Mouse (Mus musculus): Measurements from ENCODE around the gene Ralb.

Gene Ralb

DNA sequence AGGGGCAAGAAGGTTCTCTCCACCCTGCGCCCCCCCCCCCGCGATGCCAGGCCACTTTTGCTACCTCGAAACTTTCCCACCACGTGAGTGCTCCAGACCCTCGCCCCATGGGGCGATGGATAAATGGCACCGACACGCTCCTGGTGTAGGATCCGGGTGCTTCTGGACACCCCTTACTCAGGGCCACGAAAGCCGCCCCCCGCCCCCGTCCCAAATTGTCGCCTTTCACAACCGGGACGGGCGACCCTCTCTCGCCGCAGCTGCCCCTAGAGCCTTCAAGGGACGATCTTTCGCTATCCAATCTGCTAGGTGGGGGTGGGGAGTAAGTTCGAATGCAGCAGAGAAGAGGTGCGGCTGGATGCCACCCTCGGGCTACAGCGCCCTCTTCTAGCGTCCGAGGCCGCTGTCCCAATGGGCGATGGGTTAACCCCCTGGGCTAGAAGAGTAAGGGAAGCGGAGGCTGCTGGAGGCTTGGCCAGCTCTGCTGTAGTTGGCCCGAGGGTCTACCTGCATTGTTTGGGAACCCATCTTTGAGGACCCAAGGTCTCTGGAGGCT, 82.1 kb downstream of the Ralb start:
- Histone ChIP-seq H3K36me3 (ENCODE audit: control insufficient read depth, insufficient read depth, low read length, poor library complexity, severe bottlenecking) (no peaks in the 10 kb centered on the region), H3K27me3 (ENCODE audit: control insufficient read depth, insufficient read depth, low read length, poor library complexity, severe bottlenecking) (no peaks in the 10 kb centered on the region)
- DNase-seq (ENCODE audit: low read depth, low spot score), result no peak

DNA sequence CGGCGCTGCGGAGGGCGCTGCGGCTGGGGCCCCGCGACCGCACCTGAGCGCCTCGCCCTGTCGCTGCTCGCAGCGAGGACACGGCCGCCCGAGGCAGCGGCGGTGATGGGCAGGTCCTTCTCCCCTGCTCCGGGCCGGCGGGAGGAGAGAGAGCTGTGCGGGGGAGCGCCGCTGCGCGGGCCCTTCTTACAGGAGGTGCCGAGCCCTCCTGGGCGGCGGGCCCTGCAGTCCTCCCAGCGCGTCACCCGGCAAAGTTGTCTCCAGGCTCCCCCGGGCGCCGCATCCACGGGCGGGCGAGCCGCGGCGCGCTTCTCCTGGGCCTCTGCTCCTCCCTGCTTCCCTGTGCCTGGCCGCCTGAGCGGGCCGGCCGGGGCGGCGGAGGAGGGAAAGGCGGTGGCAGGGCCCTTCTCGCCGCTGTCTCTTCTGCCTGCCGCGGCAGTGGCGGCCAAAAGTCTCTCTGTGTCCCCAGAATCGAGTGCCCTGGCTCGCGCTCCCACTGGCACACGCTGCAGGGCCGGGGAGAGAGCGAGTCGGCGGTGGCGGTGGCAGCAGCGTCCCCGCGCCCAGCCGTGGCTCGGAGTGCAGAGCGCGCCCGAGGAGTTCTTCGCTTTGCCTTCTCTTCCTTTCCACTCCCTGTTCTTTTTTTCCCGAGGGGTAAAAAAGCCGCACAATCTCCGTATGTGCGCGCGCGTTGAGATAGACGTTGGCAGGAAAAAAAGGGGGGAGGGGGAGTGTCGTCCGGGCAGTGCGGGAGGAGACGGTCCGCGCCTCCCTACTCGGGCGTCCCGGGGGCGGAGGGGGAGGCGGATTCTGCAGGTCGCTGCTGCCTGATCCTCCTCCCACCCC, 82.8 kb downstream of the Ralb start, which contains the start of gene Inhbb:
Gene Inhbb (minus strand): TSS at position 673 of the 846 bp plus-strand sequence.
- no peak for DNase-seq (ENCODE audit: low read depth, low spot score)
- Histone ChIP-seq H3K36me3 (ENCODE audit: control insufficient read depth, insufficient read depth, low read length, poor library complexity, severe bottlenecking) (no peaks in the 10 kb centered on the region), H3K27me3 (ENCODE audit: control insufficient read depth, insufficient read depth, low read length, poor library complexity, severe bottlenecking) (no peaks in the 10 kb centered on the region)

DNA sequence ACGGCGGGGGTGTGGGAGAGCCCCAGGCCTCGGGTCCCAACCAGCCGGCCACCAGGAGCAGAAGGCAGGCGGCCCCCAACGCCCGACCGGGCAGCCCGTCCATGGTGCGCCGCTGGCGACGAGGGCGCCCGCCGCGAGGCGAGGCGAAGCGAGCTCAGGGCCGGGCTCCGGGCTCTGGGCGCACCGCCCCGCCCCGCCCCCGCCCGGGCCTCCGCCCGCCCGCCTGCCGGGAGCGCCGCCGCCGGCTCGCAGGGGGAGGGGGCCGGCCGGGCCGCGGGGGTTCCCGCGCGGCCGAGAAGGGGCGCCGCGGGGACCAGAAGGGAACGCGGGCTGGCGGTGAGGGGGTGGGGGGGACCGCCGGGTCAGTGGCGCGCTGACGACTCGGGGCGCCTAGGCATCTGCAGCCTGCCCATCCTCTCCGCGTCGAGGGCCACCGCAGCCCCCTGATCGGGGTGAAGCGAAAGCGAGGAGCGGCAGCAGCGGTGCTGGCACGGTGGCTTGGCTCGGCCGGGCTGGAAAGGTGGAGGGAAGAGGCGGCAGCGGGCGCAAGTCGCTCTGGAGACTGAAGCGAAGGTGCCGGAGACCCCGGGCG, 83.5 kb downstream of the Ralb start:
- Histone ChIP-seq H3K27me3 (ENCODE audit: control insufficient read depth, insufficient read depth, low read length, poor library complexity, severe bottlenecking) (no peaks in the 10 kb centered on the region), H3K36me3 (ENCODE audit: control insufficient read depth, insufficient read depth, low read length, poor library complexity, severe bottlenecking) (no peaks in the 10 kb centered on the region)
- no peak for DNase-seq (ENCODE audit: low read depth, low spot score)
